Mouse (Mus musculus) thymus, adult 2 months (tissue): ENCODE results near the gene Sestd1. TPM values are rescaled to one million over a fixed set of nuclear protein-coding genes. Genes with fewer than 3 reads are reported as not detected.

ENCODE experiments used
- DNase-seq: peaks from one replicate; pipeline ENCODE4 v3.0.0; 2021
- H3K27ac ChIP-seq: fragments of 200-500 bp; 2 replicates; pipeline ENCODE4 v1.5.1; 2012; ENCODE audit warnings: low read length, control low read depth; ENCODE audit not compliant: control insufficient read depth, insufficient read depth
- H3K27me3 ChIP-seq: fragments of 200-500 bp; 2 replicates; pipeline ENCODE4 v1.6.1; 2012; ENCODE audit warnings: mild to moderate bottlenecking, low read length, moderate library complexity, mixed read lengths; ENCODE audit not compliant: control insufficient read depth, insufficient read depth
- H3K36me3 ChIP-seq: fragments of 200-500 bp; 2 replicates; pipeline ENCODE4 v1.6.1; 2012; ENCODE audit warnings: mild to moderate bottlenecking, low read length, moderate library complexity; ENCODE audit not compliant: control insufficient read depth, insufficient read depth
- H3K4me1 ChIP-seq: fragments of 200-500 bp; replicated peaks from 2 replicates; pipeline ENCODE4 v1.6.1; 2012; ENCODE audit warnings: low read length; ENCODE audit not compliant: control insufficient read depth, insufficient read depth
- H3K4me3 ChIP-seq: fragments of 200-500 bp; 2 replicates; pipeline ENCODE4 v1.5.1; 2012; ENCODE audit warnings: mild to moderate bottlenecking, low read length, control low read depth, moderate library complexity; ENCODE audit not compliant: control insufficient read depth, insufficient read depth
- CTCF ChIP-seq: fragments of 200-500 bp; IDR thresholded peaks from 2 replicates; pipeline ENCODE4 v1.5.1; 2012; ENCODE audit warnings: mild to moderate bottlenecking, control low read depth, low read length, moderate library complexity, borderline replicate concordance; ENCODE audit not compliant: control insufficient read depth, poor library complexity, insufficient read depth; ENCODE audit errors: extremely low read depth
- POLR2A ChIP-seq: fragments of 200-500 bp; IDR thresholded peaks from 2 replicates; pipeline ENCODE4 v1.6.1; 2012; ENCODE audit warnings: mild to moderate bottlenecking, low read length, control low read depth, moderate library complexity; ENCODE audit not compliant: control insufficient read depth, poor library complexity, insufficient read depth; ENCODE audit errors: extremely low read depth
- WGBS: fragments of 180-500 bp; shearing (Covaris S2); methylation state at CpG from one replicate; pipeline ENCODE4 v1.1.7; 2018; 5-methylcytosine and 5-hydroxymethylcytosine counted together
- polyA plus RNA-seq: library from polyadenylated mRNA; depleted of rRNA; stranded (reverse); fragments of >200 nt; gene quantifications from 2 replicates; pipeline ENCODE4 v1.2.3, GENCODE M21; 2012

The Sestd1 gene
- polyA plus RNA-seq, 1 experiment, result 9.4 TPM

- Histone ChIP-seq H3K4me3 (no peak overlapping the region), H3K4me1 (peaks cover 13% of the 10 kb centered on the region), H3K36me3 (no peaks in the 10 kb centered on the region), H3K27ac (no peak overlapping the region), H3K27me3 (no peaks in the 10 kb centered on the region)
- no peak for DNase-seq
- TF ChIP-seq POLR2A (no peak), CTCF (no peak)
- WGBS, result 81% methylated on average over 9 of the region's 9 CpGs
Observed at GRCm38 (mm10) chr2:77274976-77275641, 5.3 kb downstream of the Sestd1 start.

DNA sequence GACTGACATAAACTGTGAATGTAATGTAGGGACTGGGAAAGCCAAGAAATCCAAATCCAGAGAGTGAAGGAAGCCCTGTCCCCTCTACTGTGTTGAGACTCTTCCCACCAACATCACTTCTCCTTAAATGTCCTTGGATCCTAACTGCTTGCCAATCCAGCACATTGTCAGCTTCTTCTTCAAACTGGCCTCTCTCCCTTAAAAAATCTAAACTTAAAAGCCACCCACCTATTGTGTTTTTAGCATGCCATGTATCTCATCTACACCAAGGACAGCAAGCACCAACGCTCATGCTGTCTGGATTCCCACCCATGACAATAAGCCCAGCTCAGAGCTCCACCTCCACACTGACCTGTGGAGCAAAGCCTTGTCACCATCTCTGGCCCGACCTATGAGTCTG is 7.4 kb downstream of the Sestd1 start:
- Histone ChIP-seq H3K36me3 (no peaks in the 10 kb centered on the region), H3K27ac (no peak overlapping the region), H3K27me3 (no peaks in the 10 kb centered on the region), H3K4me3 (no peak overlapping the region), H3K4me1 (peaks cover 22% of the 10 kb centered on the region)
- 100% methylated on average over 2 of the region's 2 CpGs for WGBS
- no peak for TF ChIP-seq POLR2A
- no peak for TF ChIP-seq CTCF
- no peak for DNase-seq

- WGBS, result 4% methylated on average over 7 of the region's 7 CpGs
- H3K27me3 ChIP-seq, result no peaks in the 10 kb centered on the region
- no peak overlapping the region; the same call in 1 of the 2 replicates for H3K27ac ChIP-seq
- TF ChIP-seq CTCF, result no peak
- no peak for TF ChIP-seq POLR2A
- H3K36me3 ChIP-seq, result no peaks in the 10 kb centered on the region
- H3K4me3 ChIP-seq, result no peak overlapping the region
- H3K4me1 ChIP-seq, result peaks cover 25% of the 10 kb centered on the region
- DNase-seq, result peak; percentile 57
Observed at GRCm38 (mm10) chr2:77270781-77271180, 9.6 kb downstream of the Sestd1 start.

- 68% methylated on average over 1 of the region's 1 CpGs for WGBS
- H3K36me3 ChIP-seq, result no peaks in the 10 kb centered on the region
- no peak overlapping the region for H3K4me3 ChIP-seq
- no peak overlapping the region for H3K27ac ChIP-seq
- no peak for TF ChIP-seq CTCF
- no peak for TF ChIP-seq POLR2A
- peaks cover 30% of the 10 kb centered on the region for H3K4me1 ChIP-seq
- no peaks in the 10 kb centered on the region for H3K27me3 ChIP-seq
- DNase-seq, result no peak
Observed at GRCm38 (mm10) chr2:77270136-77270535, 10.3 kb downstream of the Sestd1 start.

DNA sequence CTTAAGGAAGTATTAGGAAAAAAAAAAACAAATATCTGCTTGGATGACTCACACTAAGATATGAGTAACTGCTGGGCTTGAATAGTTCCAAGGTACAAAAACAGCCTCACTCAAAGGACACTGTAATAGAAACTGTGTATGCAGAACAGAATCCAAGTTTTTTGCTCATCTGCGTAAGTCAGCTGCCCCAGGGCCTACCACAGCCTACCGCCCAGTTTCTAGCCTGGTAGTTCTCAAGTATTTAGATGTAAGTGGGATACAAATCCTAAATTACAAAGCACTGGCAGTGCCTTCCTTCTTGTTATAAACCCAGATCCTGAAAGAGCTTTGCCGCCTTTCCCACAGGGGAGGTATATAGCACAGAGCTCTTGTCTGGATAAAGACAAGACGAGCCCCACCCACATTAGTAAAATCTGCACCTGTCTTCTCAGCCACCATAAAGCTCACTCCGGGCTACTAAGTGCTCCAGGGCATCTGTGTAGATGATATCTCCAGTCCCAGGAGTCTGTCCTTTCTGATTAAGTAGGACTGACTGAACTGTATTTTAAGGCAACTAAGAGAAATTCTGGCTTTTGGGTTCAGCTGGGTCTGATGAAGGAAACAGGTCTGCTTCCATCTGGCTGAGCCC is 11.7 kb downstream of the Sestd1 start:
- no peak for TF ChIP-seq CTCF
- TF ChIP-seq POLR2A, result no peak
- Histone ChIP-seq H3K4me1 (peaks cover 38% of the 10 kb centered on the region), H3K36me3 (no peaks in the 10 kb centered on the region), H3K27ac (no peak overlapping the region), H3K27me3 (no peaks in the 10 kb centered on the region), H3K4me3 (no peak overlapping the region)
- WGBS, result 52% methylated on average over 5 of the region's 5 CpGs
- no peak for DNase-seq

GRCm38 (mm10) chr2:77266931-77267330 is 13.5 kb downstream of the Sestd1 start:
- Histone ChIP-seq H3K36me3 (no peaks in the 10 kb centered on the region), H3K4me1 (peaks cover 41% of the 10 kb centered on the region), H3K27me3 (no peaks in the 10 kb centered on the region), H3K27ac (no peak overlapping the region), H3K4me3 (no peak overlapping the region)
- no peak for TF ChIP-seq POLR2A
- 80% methylated on average over 2 of the region's 2 CpGs for WGBS
- no peak for DNase-seq

- no peak for DNase-seq
- 21% methylated on average over 3 of the region's 3 CpGs for WGBS
- H3K27ac ChIP-seq, result no peak overlapping the region
- H3K4me3 ChIP-seq, result no peak overlapping the region
- peaks cover 37% of the 10 kb centered on the region for H3K4me1 ChIP-seq
- TF ChIP-seq POLR2A (no peak), CTCF (no peak)
- no peaks in the 10 kb centered on the region for H3K36me3 ChIP-seq
- no peaks in the 10 kb centered on the region for H3K27me3 ChIP-seq
Observed at GRCm38 (mm10) chr2:77266011-77266410, 14.4 kb downstream of the Sestd1 start.

DNA sequence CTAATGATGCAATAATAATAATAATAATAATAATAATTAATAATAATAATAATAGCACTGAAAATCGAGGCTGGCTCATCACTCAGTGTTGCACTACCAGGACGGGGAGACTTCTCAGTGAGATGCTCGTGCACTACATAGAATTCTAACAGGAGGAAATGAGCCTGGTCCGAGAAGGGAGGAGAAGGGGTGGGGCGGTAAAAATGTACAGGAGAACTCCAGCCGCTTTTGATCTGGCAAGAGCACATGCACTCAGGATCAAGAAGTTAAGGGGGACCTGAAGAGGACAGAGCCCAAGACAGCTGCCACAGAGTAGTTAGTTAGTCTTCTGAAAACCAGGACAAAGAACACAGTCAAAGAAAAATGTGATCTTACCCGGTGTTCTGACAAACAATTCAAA is 15.1 kb downstream of the Sestd1 start:
- Histone ChIP-seq H3K36me3 (no peaks in the 10 kb centered on the region), H3K27ac (peak overlapping the region; percentile 66), H3K27me3 (no peaks in the 10 kb centered on the region), H3K4me1 (peaks cover 35% of the 10 kb centered on the region), H3K4me3 (no peak overlapping the region)
- TF ChIP-seq CTCF (no peak), POLR2A (no peak)
- 35% methylated on average over 7 of the region's 7 CpGs for WGBS
- no peak for DNase-seq
